Mouse (Mus musculus) kidney, postnatal 0 days (tissue): ENCODE data around the gene Ift122. TPM values are rescaled to one million over a fixed set of nuclear protein-coding genes. Genes with fewer than 3 reads are reported as not detected.
"Not testable (repeated sequence)": the region's sequence is repeated elsewhere in the genome, so short reads cannot be mapped to it uniquely, and the experiment has no call there.

ENCODE experiments used
- ATAC-seq: fragments of 200-750 bp; cut with Nextera tagmentation; replicated peaks from 2 replicates; pipeline ENCODE4 v1.8.0; 2017; ENCODE audit warnings: low read depth, moderate number of reproducible peaks, moderate TSS enrichment, moderate library complexity; ENCODE audit not compliant: low FRiP score
- DNase-seq: peaks from one replicate; pipeline ENCODE4 v3.0.0-alpha.2; 2016; ENCODE audit warnings: low spot score
- H3K27ac ChIP-seq: fragments of 300-500 bp; sonication (generic); 2 replicates; pipeline ENCODE4 v1.5.1; 2014; ENCODE audit warnings: mild to moderate bottlenecking
- H3K27me3 ChIP-seq: fragments of 300-500 bp; sonication (generic); 2 replicates; pipeline ENCODE4 v1.6.1; 2014; ENCODE audit warnings: low read length, mixed read lengths; ENCODE audit not compliant: insufficient read depth
- H3K36me3 ChIP-seq: fragments of 300-500 bp; sonication (generic); 2 replicates; pipeline ENCODE4 v1.6.1; 2014; ENCODE audit warnings: low read length, mixed read lengths; ENCODE audit not compliant: insufficient read depth
- H3K4me1 ChIP-seq: fragments of 300-500 bp; sonication (generic); replicated peaks from 2 replicates; pipeline ENCODE4 v1.6.1; 2014; ENCODE audit warnings: antibody characterized with exemption, low read length, mixed read lengths; ENCODE audit not compliant: insufficient read depth
- H3K4me2 ChIP-seq: fragments of 300-500 bp; sonication (generic); 2 replicates; pipeline ENCODE4 v1.6.1; 2014; ENCODE audit warnings: mild to moderate bottlenecking, low read length, moderate library complexity, mixed read lengths
- H3K4me3 ChIP-seq: fragments of 300-500 bp; sonication (generic); replicated peaks from 2 replicates; pipeline ENCODE4 v1.5.1; 2014; ENCODE audit warnings: low read depth, low read length
- H3K9ac ChIP-seq: fragments of 300-500 bp; sonication (generic); 2 replicates; pipeline ENCODE4 v1.6.1; 2014; ENCODE audit warnings: low read depth, low read length
- H3K9me3 ChIP-seq: fragments of 300-500 bp; sonication (generic); replicated peaks from 2 replicates; pipeline ENCODE4 v1.6.1; 2016; ENCODE audit warnings: low read length, inconsistent platforms, mixed read lengths
- CTCF ChIP-seq: IDR thresholded peaks from 2 replicates; pipeline ENCODE4 v1.5.1; 2016; ENCODE audit warnings: antibody characterized with exemption, low read depth, mild to moderate bottlenecking, moderate library complexity
- WGBS: fragments of 180-500 bp; shearing (Covaris S2); extraction: QIAGEN DNeasy Blood & Tissue Kit; methylation state at CpG from one replicate; pipeline ENCODE4 v1.1.7; 2014; 5-methylcytosine and 5-hydroxymethylcytosine counted together
- polyA plus RNA-seq: library from polyadenylated mRNA; unstranded; fragments of >200 nt; fragmentation: Nextera tagmentation; extraction: Ambion mirVana; gene quantifications from 2 replicates; pipeline ENCODE4 v1.2.1, GENCODE M21; 2015

The Ift122 gene
- polyA plus RNA-seq, 1 experiment from 2014 or later: 14.9 TPM

GRCm38 (mm10) chr6:115855733-115856360 is 2.6 kb downstream of the Ift122 start:
- TF ChIP-seq CTCF: no peak
- DNase-seq (no peak), ATAC-seq (no peak)
- no peaks in the 10 kb centered on the region for H3K36me3 ChIP-seq
- no peaks in the 10 kb centered on the region for H3K27me3 ChIP-seq
- WGBS: 70% methylated on average over 3 of the region's 3 CpGs
- H3K9me3 ChIP-seq: no peaks in the 10 kb centered on the region
- no peak overlapping the region for H3K4me3 ChIP-seq
- no peak overlapping the region for H3K9ac ChIP-seq
- H3K4me1 ChIP-seq: peaks cover 11% of the 10 kb centered on the region; the same call in 1 of the 2 replicates
- 0 out of 2 replicates have a peak overlapping the region, but pooled peaks have one; percentile 2 for H3K27ac ChIP-seq
- H3K4me2 ChIP-seq: no peak overlapping the region

DNA sequence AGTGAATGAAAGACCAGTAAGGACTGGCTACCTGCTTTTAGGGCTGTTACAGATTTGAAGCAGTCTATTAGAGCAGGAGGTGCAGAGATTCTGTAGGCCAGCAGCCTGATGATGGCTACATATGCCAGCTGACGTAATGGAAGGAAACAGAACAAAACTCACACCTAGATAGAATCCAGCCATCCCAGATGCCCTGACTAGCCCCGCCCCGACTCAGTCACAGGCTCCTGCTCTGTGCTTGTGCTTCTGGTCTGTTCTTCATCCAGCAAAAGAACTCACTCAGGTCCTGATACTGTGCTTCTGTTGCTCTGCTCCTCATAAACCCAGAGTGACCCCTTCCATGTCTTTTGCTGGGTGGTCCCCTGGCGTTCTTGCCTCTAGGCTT is 3.1 kb downstream of the Ift122 start:
- Histone ChIP-seq H3K27ac (0 out of 2 replicates have a peak overlapping the region, but pooled peaks have one; percentile 2), H3K4me3 (no peak overlapping the region), H3K36me3 (no peaks in the 10 kb centered on the region), H3K27me3 (no peaks in the 10 kb centered on the region), H3K9me3 (no peaks in the 10 kb centered on the region), H3K4me2 (no peak overlapping the region), H3K4me1 (peaks cover 11% of the 10 kb centered on the region; the same call in 1 of the 2 replicates), H3K9ac (no peak overlapping the region)
- no peak for TF ChIP-seq CTCF
- ATAC-seq (no peak), DNase-seq (peak; percentile 10)
- 71% methylated on average over 4 of the region's 4 CpGs for WGBS

GRCm38 (mm10) chr6:115859258-115859657 is 6.0 kb downstream of the Ift122 start:
- H3K36me3 ChIP-seq: no peaks in the 10 kb centered on the region
- peaks cover 11% of the 10 kb centered on the region; the same call in 1 of the 2 replicates for H3K4me1 ChIP-seq
- no peaks in the 10 kb centered on the region for H3K27me3 ChIP-seq
- no peak for ATAC-seq
- DNase-seq: no peak
- H3K4me2 ChIP-seq: no peak overlapping the region
- WGBS: 35% methylated on average over 4 of the region's 4 CpGs
- H3K4me3 ChIP-seq: no peak overlapping the region
- no peaks in the 10 kb centered on the region for H3K9me3 ChIP-seq
- no peak for TF ChIP-seq CTCF
- H3K27ac ChIP-seq: 0 out of 2 replicates have a peak overlapping the region, but pooled peaks have one; percentile 2
- no peak overlapping the region for H3K9ac ChIP-seq

GRCm38 (mm10) chr6:115860027-115860556 is 6.8 kb downstream of the Ift122 start:
- Histone ChIP-seq H3K9me3 (no peaks in the 10 kb centered on the region), H3K27me3 (no peaks in the 10 kb centered on the region), H3K27ac (no peak overlapping the region), H3K4me2 (no peak overlapping the region), H3K9ac (no peak overlapping the region), H3K36me3 (no peaks in the 10 kb centered on the region), H3K4me1 (peaks cover 11% of the 10 kb centered on the region; the same call in 1 of the 2 replicates), H3K4me3 (no peak overlapping the region)
- WGBS: 43% methylated on average over 7 of the region's 7 CpGs
- no peak for TF ChIP-seq CTCF
- DNase-seq: peak; percentile 21
- ATAC-seq: no peak

GRCm38 (mm10) chr6:115863340-115863841 is 10.1 kb downstream of the Ift122 start:
- H3K36me3 ChIP-seq: no peaks in the 10 kb centered on the region
- no peaks in the 10 kb centered on the region for H3K9me3 ChIP-seq
- TF ChIP-seq CTCF: no peak
- H3K27ac ChIP-seq: peak overlapping the region; percentile 65
- WGBS: 55% methylated on average over 7 of the region's 7 CpGs
- no peak overlapping the region for H3K4me3 ChIP-seq
- H3K27me3 ChIP-seq: no peaks in the 10 kb centered on the region
- 0 out of 2 replicates have a peak, but pooled peaks have one; percentile 6 for ATAC-seq
- peaks cover 11% of the 10 kb centered on the region; the same call in 1 of the 2 replicates for H3K4me1 ChIP-seq
- peak; percentile 79 for DNase-seq
- H3K9ac ChIP-seq: no peak overlapping the region
- no peak overlapping the region for H3K4me2 ChIP-seq

- Histone ChIP-seq H3K27ac (no peak overlapping the region), H3K9me3 (no peaks in the 10 kb centered on the region), H3K27me3 (no peaks in the 10 kb centered on the region), H3K4me3 (no peak overlapping the region), H3K36me3 (no peaks in the 10 kb centered on the region), H3K4me2 (no peak overlapping the region), H3K9ac (no peak overlapping the region), H3K4me1 (0 out of 2 replicates have a peak, but pooled peaks cover 2% of the 10 kb centered on the region)
- ATAC-seq (no peak), DNase-seq (no peak)
- no peak for TF ChIP-seq CTCF
- 93% methylated on average over 4 of the region's 4 CpGs for WGBS
Measured at GRCm38 (mm10) chr6:115865246-115865645, 12.0 kb downstream of the Ift122 start.

DNA sequence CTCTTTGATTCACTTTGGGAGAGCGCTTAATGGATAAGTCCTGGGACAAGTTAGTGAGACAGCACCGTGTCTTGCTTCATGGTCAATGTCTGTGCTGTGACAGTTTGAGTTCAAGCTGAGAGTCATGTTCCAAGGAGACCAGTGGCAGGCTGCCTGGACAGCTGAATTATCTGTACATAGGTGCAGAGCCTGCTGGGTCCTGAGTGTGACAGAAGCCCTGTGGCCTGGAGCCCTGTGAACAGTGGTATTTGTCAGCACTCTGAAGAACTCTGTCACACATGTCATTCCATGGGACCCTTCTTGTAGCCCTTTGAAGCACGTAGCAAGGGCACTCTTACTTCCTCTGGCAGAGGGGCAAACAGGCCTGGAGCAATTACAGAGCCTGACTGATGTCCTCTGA is 13.9 kb downstream of the Ift122 start:
- H3K4me1 ChIP-seq, H3K4me3 ChIP-seq, H3K9ac ChIP-seq, H3K4me2 ChIP-seq, H3K36me3 ChIP-seq, ATAC-seq, H3K9me3 ChIP-seq, H3K27ac ChIP-seq, H3K27me3 ChIP-seq, DNase-seq: not testable (repeated sequence)
- no CpG with 5 or more reads among the region's 3 CpGs for WGBS

DNA sequence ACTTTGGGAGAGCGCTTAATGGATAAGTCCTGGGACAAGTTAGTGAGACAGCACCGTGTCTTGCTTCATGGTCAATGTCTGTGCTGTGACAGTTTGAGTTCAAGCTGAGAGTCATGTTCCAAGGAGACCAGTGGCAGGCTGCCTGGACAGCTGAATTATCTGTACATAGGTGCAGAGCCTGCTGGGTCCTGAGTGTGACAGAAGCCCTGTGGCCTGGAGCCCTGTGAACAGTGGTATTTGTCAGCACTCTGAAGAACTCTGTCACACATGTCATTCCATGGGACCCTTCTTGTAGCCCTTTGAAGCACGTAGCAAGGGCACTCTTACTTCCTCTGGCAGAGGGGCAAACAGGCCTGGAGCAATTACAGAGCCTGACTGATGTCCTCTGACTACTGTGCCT is 18.0 kb downstream of the Ift122 start:
- not testable (repeated sequence) for H3K36me3 ChIP-seq, H3K9me3 ChIP-seq, H3K27ac ChIP-seq, H3K9ac ChIP-seq, H3K4me2 ChIP-seq, H3K27me3 ChIP-seq, H3K4me3 ChIP-seq, DNase-seq, ATAC-seq, H3K4me1 ChIP-seq
- WGBS: no CpG with 5 or more reads among the region's 3 CpGs
